Mouse (Mus musculus): ENCODE measurements around the gene Slc16a2.

- TF ChIP-seq CTCF (IDR thresholded peaks at IDR 0.05; ENCODE audit: control insufficient read depth, insufficient read depth, insufficient read length), result no peak
- no peak for TF ChIP-seq CEBPB (IDR thresholded peaks at IDR 0.05; ENCODE audit: low read depth)
- TF ChIP-seq MAX (IDR thresholded peaks at IDR 0.05), result no peak
Measured at GRCm38 (mm10) chrX:103812690-103813089, 9.1 kb downstream of the Slc16a2 start.

Measured in C2C12 (cell line).